Mouse (Mus musculus): ENCODE results near the gene Traf7.

- no peak for TF ChIP-seq TAL1 (IDR thresholded peaks at IDR 0.05; ENCODE audit: low read length)
- TF ChIP-seq GATA1 (IDR thresholded peaks at IDR 0.05; ENCODE audit: low read length) = no peak
These were observed 38.3 kb downstream of the Traf7 start for GRCm38 (mm10) chr17:24489265-24490030.

All from erythroblast, embryonic 14.5 days (primary cell).